Mouse (Mus musculus): ENCODE measurements at regions not wholly inside any gene's neighbourhood (a gene's known extent, or its start where the extent isn't known, plus 50 kb on each side); places are given as distances from the start of the nearest gene placed in this dataset.

DNA sequence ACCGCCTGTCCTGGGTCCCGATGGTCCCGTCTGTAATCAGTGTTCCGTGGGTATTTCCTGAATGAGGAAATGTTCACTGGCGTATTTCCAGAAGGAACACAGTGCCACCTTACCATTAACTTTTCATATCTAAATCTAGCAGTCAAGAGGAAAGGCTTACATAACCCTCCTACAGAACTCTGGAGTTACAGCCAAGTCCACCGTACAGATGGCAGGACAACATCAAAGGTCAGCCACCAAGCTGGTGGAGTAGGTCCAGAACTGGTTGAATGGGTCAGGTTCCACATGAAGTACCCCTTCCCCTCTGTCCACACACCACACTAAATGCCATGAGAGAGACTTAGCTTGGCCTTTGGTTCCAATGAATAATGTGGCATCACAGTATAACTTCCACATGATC, 139.7 kb downstream of the Barhl2 start:
- no peaks in the 10 kb centered on the region for H3K4me1 ChIP-seq
- H3K27ac ChIP-seq (replicated peaks) = no peak overlapping the region
- H3K4me3 ChIP-seq (replicated peaks) = no peak overlapping the region
- 88% methylated on average over 6 of the region's 6 CpGs for WGBS
- no peaks in the 10 kb centered on the region for H3K27me3 ChIP-seq
- H3K9me3 ChIP-seq (replicated peaks) = no peaks in the 10 kb centered on the region
- H3K36me3 ChIP-seq = no peaks in the 10 kb centered on the region
- no peak overlapping the region for H3K9ac ChIP-seq
- H3K4me2 ChIP-seq (replicated peaks) = no peak overlapping the region
- ATAC-seq (ENCODE audit: insufficient number of reproducible peaks, low FRiP score, low TSS enrichment, low read depth) = no peak

GRCm38 (mm10) chr5:106313874-106314273, 144.1 kb downstream of the Barhl2 start:
- no peaks in the 10 kb centered on the region for H3K36me3 ChIP-seq
- 88% methylated on average over 6 of the region's 6 CpGs for WGBS
- H3K27me3 ChIP-seq = no peaks in the 10 kb centered on the region
- H3K9ac ChIP-seq = no peak overlapping the region
- H3K27ac ChIP-seq (replicated peaks) = no peak overlapping the region
- no peaks in the 10 kb centered on the region for H3K9me3 ChIP-seq (replicated peaks)
- H3K4me3 ChIP-seq (replicated peaks) = no peak overlapping the region
- no peak for ATAC-seq (ENCODE audit: insufficient number of reproducible peaks, low FRiP score, low TSS enrichment, low read depth)
- H3K4me1 ChIP-seq = no peaks in the 10 kb centered on the region
- no peak overlapping the region for H3K4me2 ChIP-seq (replicated peaks)

GRCm38 (mm10) chr5:106301372-106301771, 156.6 kb downstream of the Barhl2 start:
- no peak overlapping the region for H3K4me3 ChIP-seq (replicated peaks)
- H3K36me3 ChIP-seq = no peaks in the 10 kb centered on the region
- no peaks in the 10 kb centered on the region for H3K9me3 ChIP-seq (replicated peaks)
- no peaks in the 10 kb centered on the region for H3K27me3 ChIP-seq
- H3K4me1 ChIP-seq = no peaks in the 10 kb centered on the region
- H3K4me2 ChIP-seq (replicated peaks) = no peak overlapping the region
- 37% methylated on average over 4 of the region's 4 CpGs for WGBS
- ATAC-seq (ENCODE audit: insufficient number of reproducible peaks, low FRiP score, low TSS enrichment, low read depth) = no peak
- H3K27ac ChIP-seq (replicated peaks) = no peak overlapping the region
- H3K9ac ChIP-seq = no peak overlapping the region

DNA sequence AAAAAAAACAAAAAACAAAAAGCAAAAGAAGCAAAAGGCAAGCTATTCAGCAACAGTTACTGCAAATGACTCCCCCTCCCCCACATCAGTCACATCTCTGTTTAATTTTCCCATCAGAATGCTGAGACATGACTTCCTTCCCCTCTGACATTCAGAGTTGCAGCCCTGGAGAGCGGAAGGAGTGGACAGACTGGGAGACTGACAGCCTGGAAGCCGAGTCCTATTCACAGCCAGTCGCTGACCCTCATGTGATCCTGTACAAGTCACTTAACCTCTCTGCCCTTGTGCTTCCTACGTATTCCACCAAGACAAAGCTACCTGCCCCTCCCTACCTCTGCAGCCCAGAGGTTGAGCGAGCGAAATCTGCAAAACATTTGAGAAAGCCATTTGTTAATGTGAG, 161.2 kb downstream of the Barhl2 start:
- Histone ChIP-seq H3K9me3 (replicated peaks) (no peaks in the 10 kb centered on the region), H3K9ac (no peak overlapping the region), H3K4me1 (no peaks in the 10 kb centered on the region), H3K27ac (replicated peaks) (no peak overlapping the region), H3K36me3 (no peaks in the 10 kb centered on the region), H3K4me3 (replicated peaks) (no peak overlapping the region), H3K27me3 (no peaks in the 10 kb centered on the region), H3K4me2 (replicated peaks) (no peak overlapping the region)
- 27% methylated on average over 6 of the region's 6 CpGs for WGBS
- no peak for ATAC-seq (ENCODE audit: insufficient number of reproducible peaks, low FRiP score, low TSS enrichment, low read depth)

DNA sequence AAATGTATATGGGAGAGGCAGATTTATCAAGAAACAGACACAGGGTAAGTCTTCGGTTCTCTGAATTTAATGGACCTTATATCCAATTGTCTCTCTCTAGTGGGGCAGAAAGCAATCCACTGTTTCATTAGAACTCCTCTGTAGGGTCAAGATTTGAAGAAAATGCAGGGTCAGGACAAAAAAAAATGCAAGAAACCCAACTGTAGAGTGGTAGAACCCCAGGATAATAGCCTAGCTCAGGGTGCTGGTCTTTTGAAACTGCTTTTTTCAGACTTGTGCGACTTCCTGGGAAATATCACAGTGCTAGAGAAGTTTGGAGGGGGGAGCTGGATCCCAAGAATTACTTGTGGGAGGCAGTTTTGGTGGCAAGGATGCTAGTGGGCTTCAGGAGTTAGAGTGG, 162.0 kb downstream of the Barhl2 start:
- WGBS = 68% methylated on average over 2 of the region's 2 CpGs
- Histone ChIP-seq H3K36me3 (no peaks in the 10 kb centered on the region), H3K4me2 (replicated peaks) (no peak overlapping the region), H3K4me3 (replicated peaks) (no peak overlapping the region), H3K27ac (replicated peaks) (no peak overlapping the region), H3K9ac (no peak overlapping the region), H3K9me3 (replicated peaks) (no peaks in the 10 kb centered on the region), H3K4me1 (no peaks in the 10 kb centered on the region), H3K27me3 (no peaks in the 10 kb centered on the region)
- ATAC-seq (ENCODE audit: insufficient number of reproducible peaks, low FRiP score, low TSS enrichment, low read depth) = no peak

GRCm38 (mm10) chr5:106295538-106295937, 162.4 kb downstream of the Barhl2 start:
- 15% methylated on average over 3 of the region's 3 CpGs for WGBS
- Histone ChIP-seq H3K27me3 (no peaks in the 10 kb centered on the region), H3K4me3 (replicated peaks) (no peak overlapping the region), H3K4me2 (replicated peaks) (no peak overlapping the region), H3K27ac (replicated peaks) (no peak overlapping the region), H3K36me3 (no peaks in the 10 kb centered on the region), H3K9ac (no peak overlapping the region), H3K4me1 (no peaks in the 10 kb centered on the region), H3K9me3 (replicated peaks) (no peaks in the 10 kb centered on the region)
- no peak for ATAC-seq (ENCODE audit: insufficient number of reproducible peaks, low FRiP score, low TSS enrichment, low read depth)

- Histone ChIP-seq H3K27me3 (no peaks in the 10 kb centered on the region), H3K4me2 (replicated peaks) (no peak overlapping the region), H3K9me3 (replicated peaks) (no peaks in the 10 kb centered on the region), H3K36me3 (no peaks in the 10 kb centered on the region), H3K27ac (replicated peaks) (no peak overlapping the region), H3K4me3 (replicated peaks) (no peak overlapping the region), H3K4me1 (no peaks in the 10 kb centered on the region), H3K9ac (no peak overlapping the region)
- ATAC-seq (ENCODE audit: insufficient number of reproducible peaks, low FRiP score, low TSS enrichment, low read depth) = no peak
- 68% methylated on average over 16 of the region's 16 CpGs for WGBS
Measured at GRCm38 (mm10) chr5:106292387-106293229, 165.4 kb downstream of the Barhl2 start.

- WGBS = 10% methylated on average over 4 of the region's 4 CpGs
- no peak overlapping the region for H3K27ac ChIP-seq (replicated peaks)
- no peaks in the 10 kb centered on the region for H3K27me3 ChIP-seq
- no peaks in the 10 kb centered on the region for H3K4me1 ChIP-seq
- H3K36me3 ChIP-seq = no peaks in the 10 kb centered on the region
- H3K9ac ChIP-seq = no peak overlapping the region
- no peak overlapping the region for H3K4me3 ChIP-seq (replicated peaks)
- no peaks in the 10 kb centered on the region for H3K9me3 ChIP-seq (replicated peaks)
- H3K4me2 ChIP-seq (replicated peaks) = no peak overlapping the region
- ATAC-seq (ENCODE audit: insufficient number of reproducible peaks, low FRiP score, low TSS enrichment, low read depth) = no peak
Measured at GRCm38 (mm10) chr5:106285152-106285551, 172.8 kb downstream of the Barhl2 start.

DNA sequence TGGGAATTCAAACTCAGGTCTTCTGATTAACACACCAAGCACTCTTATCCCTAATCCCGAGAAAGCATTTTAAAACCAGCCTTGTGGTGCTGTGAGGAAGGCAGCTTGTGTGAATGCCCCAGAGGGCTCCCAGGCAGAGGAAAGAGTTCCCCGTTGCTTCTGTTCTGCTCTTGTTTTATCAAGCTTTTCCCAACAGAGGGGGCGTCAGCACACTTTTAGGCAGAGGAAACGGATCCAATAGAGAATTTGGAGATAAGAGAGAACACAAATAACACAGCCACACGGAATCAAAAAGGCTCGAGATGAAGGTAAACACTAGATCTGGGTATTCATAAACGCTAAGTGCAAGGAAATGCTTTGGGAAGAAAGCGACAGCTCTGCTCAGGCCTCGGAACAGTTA, 173.2 kb downstream of the Barhl2 start:
- Histone ChIP-seq H3K4me1 (no peaks in the 10 kb centered on the region), H3K27ac (replicated peaks) (no peak overlapping the region), H3K27me3 (no peaks in the 10 kb centered on the region), H3K9ac (no peak overlapping the region), H3K9me3 (replicated peaks) (no peaks in the 10 kb centered on the region), H3K36me3 (no peaks in the 10 kb centered on the region), H3K4me3 (replicated peaks) (no peak overlapping the region), H3K4me2 (replicated peaks) (no peak overlapping the region)
- ATAC-seq (ENCODE audit: insufficient number of reproducible peaks, low FRiP score, low TSS enrichment, low read depth) = no peak
- WGBS = 21% methylated on average over 9 of the region's 9 CpGs

DNA sequence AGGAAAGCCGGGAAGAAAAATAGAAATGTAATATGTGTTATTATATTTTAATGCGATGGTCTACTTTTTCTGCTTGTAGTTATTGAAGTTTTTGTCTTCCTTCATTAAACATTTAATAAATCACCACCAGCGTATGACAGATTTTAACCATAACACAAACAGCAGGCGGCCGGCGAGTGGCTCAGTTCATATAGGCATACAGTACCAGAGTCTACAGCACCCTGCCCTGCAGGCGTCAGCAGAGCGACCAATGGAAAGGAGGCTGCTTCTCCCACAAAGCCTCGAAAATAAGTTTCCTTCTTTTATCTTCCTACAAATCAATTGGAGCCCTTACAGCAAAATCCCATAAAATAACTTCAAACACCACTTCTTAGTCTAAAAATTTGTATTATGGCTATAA, 175.3 kb downstream of the Barhl2 start:
- Histone ChIP-seq H3K27me3 (no peaks in the 10 kb centered on the region), H3K4me1 (no peaks in the 10 kb centered on the region), H3K9me3 (replicated peaks) (no peaks in the 10 kb centered on the region), H3K4me2 (replicated peaks) (no peak overlapping the region), H3K27ac (replicated peaks) (no peak overlapping the region), H3K4me3 (replicated peaks) (no peak overlapping the region), H3K9ac (no peak overlapping the region), H3K36me3 (no peaks in the 10 kb centered on the region)
- whole genome bisulfite sequencing = 56% methylated on average over 9 of the region's 9 CpGs
- no peak for ATAC-seq (ENCODE audit: insufficient number of reproducible peaks, low FRiP score, low TSS enrichment, low read depth)

GRCm38 (mm10) chr5:106277786-106278185, 180.2 kb downstream of the Barhl2 start:
- Histone ChIP-seq H3K4me1 (no peaks in the 10 kb centered on the region), H3K36me3 (no peaks in the 10 kb centered on the region), H3K27me3 (no peaks in the 10 kb centered on the region), H3K4me2 (replicated peaks) (no peak overlapping the region), H3K27ac (replicated peaks) (no peak overlapping the region), H3K4me3 (replicated peaks) (no peak overlapping the region), H3K9me3 (replicated peaks) (no peaks in the 10 kb centered on the region), H3K9ac (no peak overlapping the region)
- WGBS = 81% methylated on average over 8 of the region's 8 CpGs
- ATAC-seq (ENCODE audit: insufficient number of reproducible peaks, low FRiP score, low TSS enrichment, low read depth) = no peak

DNA sequence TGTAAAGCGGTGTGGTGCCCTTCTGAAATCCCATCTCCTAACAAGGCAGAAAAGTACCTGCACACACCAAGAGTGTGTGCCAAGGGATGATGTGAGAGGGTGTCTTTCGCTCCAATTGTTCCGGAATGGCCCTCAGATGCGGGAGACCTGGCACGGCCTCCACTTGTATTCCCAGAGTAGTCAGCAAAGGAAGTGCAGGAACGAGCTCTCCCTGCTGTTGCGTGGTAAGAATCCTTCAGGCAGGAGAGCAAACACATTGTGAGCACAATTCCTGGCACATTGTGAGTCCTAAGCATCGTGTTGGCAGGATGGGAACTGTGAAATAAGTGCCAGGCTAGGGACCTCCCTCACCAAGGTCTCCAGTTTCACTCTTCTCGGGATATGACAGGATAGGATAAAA, 180.7 kb downstream of the Barhl2 start:
- no peak overlapping the region for H3K4me2 ChIP-seq (replicated peaks)
- no peaks in the 10 kb centered on the region for H3K36me3 ChIP-seq
- 0 out of 2 replicates have a peak, but pooled peaks cover under 1% of the 10 kb centered on the region for H3K27me3 ChIP-seq
- H3K4me3 ChIP-seq (replicated peaks) = no peak overlapping the region
- H3K27ac ChIP-seq (replicated peaks) = no peak overlapping the region
- H3K9me3 ChIP-seq (replicated peaks) = no peaks in the 10 kb centered on the region
- ATAC-seq (ENCODE audit: insufficient number of reproducible peaks, low FRiP score, low TSS enrichment, low read depth) = no peak
- H3K9ac ChIP-seq = no peak overlapping the region
- H3K4me1 ChIP-seq = no peaks in the 10 kb centered on the region
- 56% methylated on average over 9 of the region's 9 CpGs for WGBS
